Mouse (Mus musculus): ENCODE data around the gene Pex13. TPM values are rescaled to one million over a fixed set of nuclear protein-coding genes. Genes with fewer than 3 reads are reported as not detected.
A peak's percentile ranks its signal among the peaks of the same experiment; 100 is the strongest.

Gene Pex13
- 30.5 and 43.2 TPM in 2 replicates for polyA plus RNA-seq (2011; ENCODE audit: insufficient read length, low read depth, missing spikeins)

DNA sequence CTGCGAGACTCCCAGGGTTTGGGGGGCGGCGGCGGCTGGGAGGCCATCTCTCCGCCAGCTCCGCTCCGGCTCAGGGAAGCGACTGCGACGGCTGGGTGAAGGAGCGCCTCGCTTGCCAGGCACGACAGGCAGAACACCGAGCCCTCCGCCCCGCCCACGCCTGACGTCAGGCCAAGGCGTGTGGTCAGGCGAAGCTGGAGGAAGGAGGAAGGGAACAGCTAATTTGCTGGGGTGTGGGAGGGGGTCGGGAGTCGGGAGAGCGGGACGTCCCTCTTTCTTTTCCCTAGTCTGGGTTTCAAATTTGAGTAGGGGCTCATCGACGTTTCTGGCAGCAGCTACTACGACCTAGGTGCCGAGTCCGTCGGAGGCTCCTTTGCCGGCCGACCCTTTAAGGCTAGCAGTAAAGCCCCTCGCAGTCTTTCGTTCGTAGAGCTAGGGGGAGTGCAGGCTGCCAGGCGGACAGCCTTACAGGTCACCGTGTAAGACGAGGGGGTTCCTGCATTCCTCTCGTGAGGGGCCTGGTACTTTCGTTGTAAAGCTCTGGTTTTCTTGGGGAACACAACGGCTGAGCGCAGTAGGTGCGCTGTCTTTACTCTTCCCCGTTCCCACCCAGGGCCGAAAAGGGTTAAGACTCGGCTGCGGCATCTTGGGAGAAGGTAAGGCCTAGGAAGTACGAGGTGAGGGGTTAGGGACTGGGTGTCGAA is at the start of gene Pex13:
Gene Pex13, minus strand, starts transcription at position 162 of the 704 bp plus-strand sequence.
- peak; percentile 68 for TF ChIP-seq POLR2A (IDR thresholded peaks at IDR 0.05; ENCODE audit: low read depth, low read length)
- TF ChIP-seq CTCF (IDR thresholded peaks at IDR 0.05; ENCODE audit: borderline replicate concordance, insufficient read depth, low read length) = no peak
- H3K4me3 ChIP-seq (ENCODE audit: insufficient read depth, low read length) = peak within 1 kb of the TSS; percentile 76
- H3K27ac ChIP-seq (ENCODE audit: insufficient read depth, low read length) = peak within 1 kb of the TSS; percentile 81

DNA sequence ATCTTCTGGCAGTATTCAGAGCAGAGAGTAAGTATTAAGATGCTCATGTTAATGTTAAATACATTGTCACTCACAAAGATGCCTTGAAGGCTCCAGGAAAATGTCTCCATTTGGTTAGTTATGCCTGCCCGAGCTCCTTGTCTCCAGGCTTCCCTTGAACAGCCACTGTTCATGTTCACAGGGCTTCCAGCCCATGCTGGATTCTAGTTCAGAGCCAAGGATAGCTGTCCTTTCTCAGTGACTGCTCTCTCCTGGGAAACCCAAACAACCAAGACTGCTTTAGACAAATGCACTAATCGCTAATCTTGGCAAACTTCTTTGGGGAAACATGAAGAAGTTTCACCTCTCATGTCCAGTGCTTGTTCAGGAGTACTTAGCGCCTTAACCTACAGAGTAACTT is 46.5 kb upstream of the Pex13 start:
- no peak overlapping the region for H3K4me3 ChIP-seq (ENCODE audit: insufficient read depth, low read length)
- peak overlapping the region; percentile 43; the same call in 1 of the 2 replicates for H3K27ac ChIP-seq (ENCODE audit: insufficient read depth, low read length)
- TF ChIP-seq CTCF (IDR thresholded peaks at IDR 0.05; ENCODE audit: borderline replicate concordance, insufficient read depth, low read length) (no peak), POLR2A (IDR thresholded peaks at IDR 0.05; ENCODE audit: low read depth, low read length) (no peak)

More for the DNA sequence above, at the start of gene Pex13:
- H3K4me1 ChIP-seq (ENCODE audit: control insufficient read depth, insufficient read depth, low read length) = peaks cover under 1% of the 10 kb centered on the region; the same call in 1 of the 2 replicates

DNA sequence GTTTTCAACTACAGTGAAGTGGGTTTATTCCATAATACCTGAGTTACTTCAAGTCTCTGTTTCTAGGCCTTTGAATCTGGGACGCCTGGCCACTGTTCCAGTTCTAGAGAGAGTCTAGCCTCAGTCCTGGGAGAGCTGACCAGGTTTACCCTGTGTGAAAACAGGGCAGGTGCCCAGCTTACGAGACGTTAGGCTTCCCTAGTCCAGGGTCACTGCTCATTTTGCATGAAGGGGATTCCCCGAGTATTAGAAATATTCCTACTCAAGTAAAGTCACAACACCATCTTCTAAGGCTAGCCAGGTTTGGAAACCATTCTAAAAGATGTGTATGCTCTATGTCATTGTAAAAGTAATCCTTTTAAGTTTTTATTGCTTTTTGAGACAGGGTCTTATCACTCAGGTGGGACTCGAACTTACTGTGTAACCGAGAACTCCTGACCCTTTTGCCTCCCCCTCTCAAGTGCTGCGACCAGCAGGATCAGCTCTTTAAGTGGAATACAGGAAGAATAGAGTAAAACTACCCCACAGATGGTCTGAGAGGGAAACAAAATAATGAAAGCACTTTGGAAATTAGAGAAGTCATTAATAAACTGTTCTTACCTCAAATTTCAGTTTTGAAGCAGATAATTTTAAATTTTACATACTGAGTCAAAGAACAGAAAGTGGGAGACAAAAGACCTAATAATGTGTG is 39.0 kb upstream of the Pex13 start:
- TF ChIP-seq CTCF (IDR thresholded peaks at IDR 0.05; ENCODE audit: borderline replicate concordance, insufficient read depth, low read length) (no peak), POLR2A (IDR thresholded peaks at IDR 0.05; ENCODE audit: low read depth, low read length) (no peak)
- Histone ChIP-seq H3K27ac (ENCODE audit: insufficient read depth, low read length) (no peak overlapping the region), H3K4me1 (ENCODE audit: control insufficient read depth, insufficient read depth, low read length) (no peaks in the 10 kb centered on the region), H3K4me3 (ENCODE audit: insufficient read depth, low read length) (no peak overlapping the region)

More for the DNA sequence above, 46.5 kb upstream of the Pex13 start:
- no peaks in the 10 kb centered on the region for H3K4me1 ChIP-seq (ENCODE audit: control insufficient read depth, insufficient read depth, low read length)

DNA sequence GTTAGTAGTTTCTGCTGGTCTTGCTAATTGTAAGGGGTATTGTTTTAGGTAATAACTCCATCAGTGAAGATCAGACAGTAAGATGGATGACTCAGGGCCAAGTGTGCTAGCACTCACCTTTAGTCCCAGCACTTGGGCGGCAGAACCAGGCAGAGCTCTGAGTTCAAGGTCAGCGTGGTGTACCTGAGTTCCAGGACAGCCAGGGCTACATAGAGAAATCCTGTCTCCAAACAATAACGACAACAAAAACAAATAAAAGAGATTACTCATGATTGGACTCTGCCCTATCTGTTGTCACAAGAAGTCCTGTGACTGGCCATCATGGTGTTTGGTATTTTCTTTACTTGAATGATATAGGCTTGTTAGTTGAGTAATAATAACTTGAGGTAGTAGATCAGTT is 36.1 kb upstream of the Pex13 start:
- Histone ChIP-seq H3K4me3 (ENCODE audit: insufficient read depth, low read length) (no peak overlapping the region), H3K4me1 (ENCODE audit: control insufficient read depth, insufficient read depth, low read length) (no peaks in the 10 kb centered on the region), H3K27ac (ENCODE audit: insufficient read depth, low read length) (no peak overlapping the region)
- no peak for TF ChIP-seq POLR2A (IDR thresholded peaks at IDR 0.05; ENCODE audit: low read depth, low read length)
- no peak for TF ChIP-seq CTCF (IDR thresholded peaks at IDR 0.05; ENCODE audit: borderline replicate concordance, insufficient read depth, low read length)

DNA sequence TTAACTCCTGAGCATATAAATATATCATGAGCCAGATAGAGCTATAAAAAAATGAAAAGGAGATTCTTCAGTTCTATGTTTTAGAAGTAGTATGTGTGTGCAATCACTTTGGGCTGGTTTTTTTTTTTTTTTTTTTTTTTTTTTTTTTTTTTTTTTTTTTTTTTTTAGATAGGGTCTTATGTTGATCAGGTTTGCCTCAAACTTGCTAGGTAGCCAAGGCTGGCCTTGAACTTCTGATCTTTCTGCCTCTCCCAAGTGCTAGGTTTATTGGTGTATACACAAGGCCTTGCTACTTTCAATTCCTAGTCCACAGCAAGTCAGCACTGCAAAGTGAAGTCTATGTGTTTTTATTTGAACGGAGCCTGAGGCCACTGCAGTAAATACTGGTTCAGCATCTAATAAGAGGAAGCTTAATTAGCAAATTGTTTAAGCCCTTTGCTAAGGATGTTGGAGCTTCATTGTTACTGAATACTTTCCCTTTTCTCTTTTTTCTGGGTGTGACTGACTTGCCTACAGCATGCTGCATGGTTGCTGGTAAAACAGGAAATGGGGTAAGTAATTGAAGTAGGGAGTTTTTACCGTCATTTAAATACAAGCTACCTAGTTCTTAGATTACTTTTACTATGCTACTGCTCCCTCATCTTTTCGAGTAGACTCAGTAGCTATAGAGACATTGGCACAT is 33.8 kb upstream of the Pex13 start:
- H3K4me3 ChIP-seq (ENCODE audit: insufficient read depth, low read length) = no peak overlapping the region
- TF ChIP-seq CTCF (IDR thresholded peaks at IDR 0.05; ENCODE audit: borderline replicate concordance, insufficient read depth, low read length) (no peak), POLR2A (IDR thresholded peaks at IDR 0.05; ENCODE audit: low read depth, low read length) (no peak)
- no peaks in the 10 kb centered on the region for H3K4me1 ChIP-seq (ENCODE audit: control insufficient read depth, insufficient read depth, low read length)

DNA sequence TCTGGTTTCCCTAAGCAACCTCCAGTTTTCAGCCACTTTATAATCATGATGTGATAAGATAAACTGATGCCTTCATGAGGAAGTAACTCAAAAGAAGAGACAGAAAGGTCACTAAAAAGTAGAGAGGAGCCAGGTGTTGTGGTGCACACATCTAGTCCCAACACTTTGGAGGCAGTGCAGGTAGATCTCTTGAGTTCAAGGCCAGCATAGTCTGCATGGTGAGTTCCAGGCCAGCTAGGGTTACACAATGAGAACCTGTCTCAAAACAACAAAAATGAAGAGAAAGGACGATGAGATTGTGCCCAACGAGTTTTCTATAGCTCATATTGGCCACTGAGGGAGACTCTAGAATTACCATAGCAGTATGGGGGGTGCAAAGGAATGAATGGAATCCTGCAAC is 32.8 kb upstream of the Pex13 start:
- no peak overlapping the region for H3K4me3 ChIP-seq (ENCODE audit: insufficient read depth, low read length)
- H3K27ac ChIP-seq (ENCODE audit: insufficient read depth, low read length) = no peak overlapping the region
- no peaks in the 10 kb centered on the region for H3K4me1 ChIP-seq (ENCODE audit: control insufficient read depth, insufficient read depth, low read length)
- TF ChIP-seq POLR2A (IDR thresholded peaks at IDR 0.05; ENCODE audit: low read depth, low read length) (no peak), CTCF (IDR thresholded peaks at IDR 0.05; ENCODE audit: borderline replicate concordance, insufficient read depth, low read length) (no peak)

More for the DNA sequence above, 33.8 kb upstream of the Pex13 start:
- no peak overlapping the region for H3K27ac ChIP-seq (ENCODE audit: insufficient read depth, low read length)

DNA sequence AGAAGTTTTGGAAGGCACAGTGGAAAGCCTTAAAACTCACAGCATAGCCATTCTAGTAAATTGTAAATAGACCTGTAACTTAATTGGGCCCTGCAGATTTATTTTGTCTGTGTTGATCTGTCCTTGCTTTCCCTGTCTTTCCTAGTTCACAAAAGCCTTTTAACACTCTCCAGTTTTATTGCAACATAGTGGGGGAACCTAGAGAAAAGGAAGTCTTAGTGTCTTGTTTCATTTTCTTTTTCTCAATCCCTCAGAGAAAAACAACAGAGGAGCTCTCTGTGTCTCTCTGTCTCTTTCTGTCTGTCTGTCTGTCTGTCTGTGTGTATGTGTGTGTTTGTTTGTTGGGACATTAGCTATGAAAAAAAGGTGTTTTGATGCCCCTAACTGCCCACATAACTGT is 30.1 kb upstream of the Pex13 start:
- H3K4me3 ChIP-seq (ENCODE audit: insufficient read depth, low read length) = no peak overlapping the region
- no peak for TF ChIP-seq POLR2A (IDR thresholded peaks at IDR 0.05; ENCODE audit: low read depth, low read length)
- no peak for TF ChIP-seq CTCF (IDR thresholded peaks at IDR 0.05; ENCODE audit: borderline replicate concordance, insufficient read depth, low read length)
- no peak overlapping the region for H3K27ac ChIP-seq (ENCODE audit: insufficient read depth, low read length)
- no peaks in the 10 kb centered on the region for H3K4me1 ChIP-seq (ENCODE audit: control insufficient read depth, insufficient read depth, low read length)

DNA sequence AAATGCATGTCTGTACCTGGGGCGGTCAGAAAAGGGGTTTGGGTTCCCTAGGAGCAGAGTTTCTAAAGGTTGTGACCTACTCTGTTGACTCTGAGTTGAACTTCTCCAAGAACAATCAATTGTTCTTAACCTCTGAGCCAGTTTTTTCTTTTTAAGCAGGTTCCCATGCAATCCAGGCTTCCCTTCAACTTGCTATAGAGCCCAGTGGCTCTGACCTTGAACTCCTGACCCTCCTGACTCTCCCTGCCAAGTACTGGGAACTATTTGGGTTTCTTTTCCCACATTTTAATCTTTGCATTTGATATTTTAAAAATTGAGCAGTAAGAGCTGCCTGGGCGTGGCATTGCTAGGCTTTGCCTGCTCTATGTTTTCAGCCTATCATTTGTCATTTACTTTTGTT is 27.5 kb upstream of the Pex13 start:
- H3K4me3 ChIP-seq (ENCODE audit: insufficient read depth, low read length) = no peak overlapping the region
- no peak overlapping the region for H3K27ac ChIP-seq (ENCODE audit: insufficient read depth, low read length)
- no peaks in the 10 kb centered on the region for H3K4me1 ChIP-seq (ENCODE audit: control insufficient read depth, insufficient read depth, low read length)
- TF ChIP-seq POLR2A (IDR thresholded peaks at IDR 0.05; ENCODE audit: low read depth, low read length) (no peak), CTCF (IDR thresholded peaks at IDR 0.05; ENCODE audit: borderline replicate concordance, insufficient read depth, low read length) (no peak)

DNA sequence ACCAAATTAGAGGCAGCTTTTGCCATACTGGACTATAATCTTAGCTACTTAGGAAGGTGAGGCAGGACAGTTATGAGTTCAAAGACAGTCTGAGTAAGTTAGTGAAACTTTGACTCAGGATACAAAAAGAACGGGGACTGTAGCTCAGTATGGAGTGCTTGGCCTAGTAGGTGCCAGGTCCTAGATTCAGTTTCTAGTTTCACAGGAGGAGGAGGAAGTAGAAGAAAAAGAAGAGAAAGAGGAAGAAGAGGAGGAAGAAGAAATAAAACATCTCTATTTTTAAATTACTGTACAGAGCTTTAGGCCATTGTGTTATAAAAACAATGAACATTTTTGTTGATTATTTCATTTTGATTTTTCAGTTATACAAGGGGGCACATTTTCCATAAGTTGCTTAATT is 22.3 kb upstream of the Pex13 start:
- TF ChIP-seq POLR2A (IDR thresholded peaks at IDR 0.05; ENCODE audit: low read depth, low read length) (no peak), CTCF (IDR thresholded peaks at IDR 0.05; ENCODE audit: borderline replicate concordance, insufficient read depth, low read length) (no peak)
- Histone ChIP-seq H3K27ac (ENCODE audit: insufficient read depth, low read length) (no peak overlapping the region), H3K4me1 (ENCODE audit: control insufficient read depth, insufficient read depth, low read length) (no peaks in the 10 kb centered on the region), H3K4me3 (ENCODE audit: insufficient read depth, low read length) (no peak overlapping the region)

Data from embryonic fibroblast, embryonic 13.5 days (primary cell).